In genomic region chr1:21272056-21272431, GRCm38 (mm10) we compare ENCODE assay signal across 8 mouse cellular contexts. TPM values are rescaled to one million over a fixed set of nuclear protein-coding genes. Genes with fewer than 3 reads are reported as not detected.
DNase-seq lines count a peak whose midpoint lies in the region; ATAC-seq and TF ChIP-seq lines count a peak whose summit lies in the region.

No protein-coding gene starts in this region.

- no peak for TF ChIP-seq CTCF in layer of hippocampus, adult 2 months (conservative IDR thresholded peaks at IDR 0.05)
- TF ChIP-seq CTCF in brain, embryonic 14.5 days (IDR thresholded peaks at IDR 0.05; ENCODE audit: borderline replicate concordance, extremely low read depth, insufficient read depth, insufficient read length): no peak
- TF ChIP-seq CTCF in intestine, postnatal 0 days (IDR thresholded peaks at IDR 0.05; ENCODE audit: low read depth): no peak
- TF ChIP-seq CTCF in lung, postnatal 0 days (IDR thresholded peaks at IDR 0.05): no peak; the same call in 1 of the 2 replicates

- no peaks in the 10 kb centered on the region for H3K36me3 ChIP-seq in intestine, postnatal 0 days (ENCODE audit: control insufficient read depth, insufficient read depth)
- no peaks in the 10 kb centered on the region for H3K36me3 ChIP-seq in lung, postnatal 0 days (ENCODE audit: insufficient read depth, low read length)
- no peaks in the 10 kb centered on the region for H3K36me3 ChIP-seq in stomach, embryonic 16.5 days (ENCODE audit: control insufficient read depth, insufficient read depth, low read length)

- TF ChIP-seq EP300 in lung, postnatal 0 days (IDR thresholded peaks at IDR 0.05): no peak

- H3K9me3 ChIP-seq in intestine, postnatal 0 days (ENCODE audit: control insufficient read depth): no peaks in the 10 kb centered on the region
- H3K9me3 ChIP-seq in lung, postnatal 0 days (ENCODE audit: low read length): no peaks in the 10 kb centered on the region
- H3K9me3 ChIP-seq in stomach, embryonic 16.5 days (replicated peaks; ENCODE audit: control insufficient read depth, low read length): no peaks in the 10 kb centered on the region

- peak; percentile 36; the same call in 1 of the 2 replicates for ATAC-seq in intestine, postnatal 0 days
- ATAC-seq in lung, postnatal 0 days: peak; percentile 46; the same call in 1 of the 2 replicates
- ATAC-seq in stomach, embryonic 16.5 days (ENCODE audit: insufficient read depth, low FRiP score): no peak
- no peak for ATAC-seq in erythroid progenitor cell, adult 5-6 weeks (replicated peaks; ENCODE audit: low FRiP score, poor library complexity, severe bottlenecking)

- peak overlapping the region; percentile 48 for H3K4me2 ChIP-seq in intestine, postnatal 0 days (replicated peaks; ENCODE audit: low read depth)
- H3K4me2 ChIP-seq in lung, postnatal 0 days (replicated peaks; ENCODE audit: low read depth, low read length): peak overlapping the region; percentile 61
- peak overlapping the region; percentile 67 for H3K4me2 ChIP-seq in stomach, embryonic 16.5 days (ENCODE audit: low read depth, low read length)

- peak overlapping the region; percentile 44 for H3K4me3 ChIP-seq in layer of hippocampus, adult 2 months
- H3K4me3 ChIP-seq in intestine, postnatal 0 days (ENCODE audit: low read depth, low read length): peak overlapping the region; percentile 18
- H3K4me3 ChIP-seq in lung, postnatal 0 days (ENCODE audit: low read depth, low read length): peak overlapping the region; percentile 20; the same call in 1 of the 2 replicates
- H3K4me3 ChIP-seq in stomach, embryonic 16.5 days (replicated peaks; ENCODE audit: low read length): peak overlapping the region; percentile 43

- no peaks in the 10 kb centered on the region for H3K27me3 ChIP-seq in intestine, postnatal 0 days (replicated peaks; ENCODE audit: control insufficient read depth, insufficient read depth, low read length)
- no peaks in the 10 kb centered on the region for H3K27me3 ChIP-seq in lung, postnatal 0 days (replicated peaks; ENCODE audit: insufficient read depth, low read length)
- H3K27me3 ChIP-seq in stomach, embryonic 16.5 days (ENCODE audit: control insufficient read depth, insufficient read depth, low read length): no peaks in the 10 kb centered on the region

- 0 out of 2 replicates have a peak, but pooled peaks cover 4% of the 10 kb centered on the region for H3K4me1 ChIP-seq in intestine, postnatal 0 days (replicated peaks; ENCODE audit: control insufficient read depth, insufficient read depth, low read length)
- H3K4me1 ChIP-seq in lung, postnatal 0 days (ENCODE audit: insufficient read depth, low read depth, low read length): no peaks in the 10 kb centered on the region
- H3K4me1 ChIP-seq in stomach, embryonic 16.5 days (ENCODE audit: control insufficient read depth, insufficient read depth, low read length): no peaks in the 10 kb centered on the region

- no peak for TF ChIP-seq POLR2A in brain, embryonic 14.5 days (IDR thresholded peaks at IDR 0.05; ENCODE audit: borderline replicate concordance, extremely low read depth, insufficient read depth, insufficient read length, poor library complexity, severe bottlenecking)

- 27% methylated on average over 14 of the region's 14 CpGs for WGBS in intestine, postnatal 0 days
- WGBS in lung, postnatal 0 days: 16% methylated on average over 14 of the region's 14 CpGs
- 17% methylated on average over 14 of the region's 14 CpGs for WGBS in stomach, embryonic 16.5 days

- no peak overlapping the region for H3K9ac ChIP-seq in intestine, postnatal 0 days (ENCODE audit: low read depth, low read length)
- 0 out of 2 replicates have a peak overlapping the region, but pooled peaks have one; percentile 27 for H3K9ac ChIP-seq in lung, postnatal 0 days (replicated peaks; ENCODE audit: low read depth)
- H3K9ac ChIP-seq in stomach, embryonic 16.5 days (ENCODE audit: low read length): peak overlapping the region; percentile 62

- no peak overlapping the region for H3K27ac ChIP-seq in layer of hippocampus, adult 2 months
- H3K27ac ChIP-seq in intestine, postnatal 0 days (ENCODE audit: low read depth, low read length): no peak overlapping the region
- H3K27ac ChIP-seq in lung, postnatal 0 days (ENCODE audit: low read length): no peak overlapping the region
- H3K27ac ChIP-seq in stomach, embryonic 16.5 days (ENCODE audit: low read length): no peak overlapping the region; the same call in 1 of the 2 replicates

- DNase-seq in layer of hippocampus, adult 2 months (ENCODE audit: low spot score in 2 of 2): peak in 1 of 2 experiments; percentile 43
- no peak for DNase-seq in layer of hippocampus, adult 9-10 months (ENCODE audit: low spot score)
- DNase-seq in brain, embryonic 14.5 days (ENCODE audit: low read depth): peak; percentile 29
- peak; percentile 25 to 32 for DNase-seq in heart, adult 18-20 months
- peak; percentile 54 for DNase-seq in lung, postnatal 0 days (ENCODE audit: low spot score)

RNA-seq across cellular contexts. Expression of gene Gsta3, which starts 31.7 kb away (rescaled TPM):
- 1 to 10 TPM; 1.1 to 1.4 TPM for total RNA-seq in layer of hippocampus, adult 2 months (2021)
- 0.36 and 0.43 TPM in 2 replicates for polyA plus RNA-seq in brain, embryonic 14.5 days (2012; rRNA removed)
- 10 to 100 TPM; 11.0 to 16.5 TPM for total RNA-seq in heart, adult 18-20 months (2021)
- 25.6 and 25.9 TPM in 2 replicates for polyA plus RNA-seq in intestine, postnatal 0 days (2015; fragmentation: Nextera tagmentation; extraction: Ambion mirVana)
- polyA plus RNA-seq in lung, postnatal 0 days (2015; fragmentation: Nextera tagmentation; extraction: Ambion mirVana): 23.5 and 28.9 TPM in 2 replicates
- polyA plus RNA-seq in stomach, embryonic 16.5 days (2015; fragmentation: Nextera tagmentation; extraction: Ambion mirVana): 14.0 and 17.8 TPM in 2 replicates
- total RNA-seq in erythroid progenitor cell, adult 5-6 weeks (2015; ENCODE audit: low replicate concordance): not detected in 2 replicates
- total RNA-seq in erythroid progenitor cell, adult 5-6 weeks (2017; ENCODE audit: low replicate concordance): not detected in 2 replicates

RNA-seq across cellular contexts. Expression of gene Tmem14a, which starts 53.7 kb away (rescaled TPM):
- 10 to 100 TPM; 21.9 to 28.9 TPM for total RNA-seq in layer of hippocampus, adult 2 months (2021)
- 11.3 and 14.9 TPM in 2 replicates for polyA plus RNA-seq in brain, embryonic 14.5 days (2012; rRNA removed)
- 1 to 10 TPM; 2.5 to 3.4 TPM for total RNA-seq in heart, adult 18-20 months (2021)
- polyA plus RNA-seq in intestine, postnatal 0 days (2015; fragmentation: Nextera tagmentation; extraction: Ambion mirVana): 10.0 and 11.7 TPM in 2 replicates
- 7.9 and 9.7 TPM in 2 replicates for polyA plus RNA-seq in lung, postnatal 0 days (2015; fragmentation: Nextera tagmentation; extraction: Ambion mirVana)
- polyA plus RNA-seq in stomach, embryonic 16.5 days (2015; fragmentation: Nextera tagmentation; extraction: Ambion mirVana): 12.7 and 13.5 TPM in 2 replicates
- not detected in 2 replicates for total RNA-seq in erythroid progenitor cell, adult 5-6 weeks (2015; ENCODE audit: low replicate concordance)
- not detected in 2 replicates for total RNA-seq in erythroid progenitor cell, adult 5-6 weeks (2017; ENCODE audit: low replicate concordance)

Comparison
In these comparisons a context has a peak if more than half of its experiments do, and no peak if none do; other contexts are left out.
1. ATAC-seq: peak in intestine, postnatal 0 days (single experiment) and lung, postnatal 0 days (single experiment); none in stomach, embryonic 16.5 days (single experiment) and erythroid progenitor cell, adult 5-6 weeks (single experiment).
2. RNA of gene Gsta3, which starts 31.7 kb away (polyA plus RNA-seq): 25.6 to 25.9 TPM in intestine, postnatal 0 days, 23.5 to 28.9 TPM in lung, postnatal 0 days and 14.0 to 17.8 TPM in stomach, embryonic 16.5 days; 0.36 to 0.43 TPM in brain, embryonic 14.5 days; every median in the first group is over 10 times any median in the second.
3. Peak in every context shown above with its lines, with median percentiles within 50 percentile points of each other: H3K4me3 ChIP-seq and H3K4me2 ChIP-seq.